Mouse (Mus musculus) retina, adult 2 months (tissue): ENCODE measurements around the gene Olfr804.

Experiments used
- DNase-seq: peaks from one replicate; pipeline ENCODE4 v3.0.0-alpha.2; 2012; ENCODE audit warnings: low read depth, low spot score

Gene Olfr804

DNA sequence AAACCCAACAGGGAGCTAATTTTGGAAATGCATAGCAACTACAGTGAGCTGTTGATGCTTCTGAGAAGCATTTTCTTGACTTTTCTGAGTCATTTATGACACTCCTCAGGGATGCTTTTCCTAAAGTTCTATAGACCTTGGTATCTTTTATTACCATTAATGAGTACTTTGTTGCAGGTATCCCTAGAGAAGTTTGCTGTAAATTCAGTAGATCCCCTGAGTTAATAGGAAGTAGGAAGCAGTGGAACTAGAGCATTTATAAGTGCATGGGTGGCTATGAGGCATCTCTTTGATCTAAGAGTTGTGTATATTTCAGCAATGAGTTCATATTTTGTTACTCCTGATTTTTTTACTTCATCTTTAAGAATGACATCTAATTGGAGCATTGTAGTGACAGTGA lies at the start of gene Olfr804:
TSS of gene Olfr804 (plus strand) at position 301 of the 400 bp plus-strand sequence.
- DNase-seq, result no peak

DNA sequence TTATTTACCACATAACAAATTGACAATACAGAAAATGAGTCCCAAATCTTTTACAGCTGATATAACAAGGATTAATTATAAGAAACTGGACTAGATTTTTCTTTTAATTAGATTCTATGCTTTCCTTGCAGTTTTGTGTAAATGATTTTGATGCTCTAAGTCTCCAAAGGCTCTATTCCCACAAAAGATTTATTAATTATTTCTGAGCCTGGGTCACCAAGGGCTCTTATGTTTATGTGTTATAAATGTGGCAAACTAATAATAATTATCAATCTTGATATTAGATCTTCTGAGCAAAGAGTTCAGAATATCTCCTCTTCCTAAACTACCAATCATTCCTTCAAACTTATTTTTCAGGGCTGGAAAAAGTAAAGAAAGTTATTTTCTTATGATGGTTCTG lies 45.6 kb upstream of the Olfr804 start, which contains the start of gene Olfr800:
TSS of gene Olfr800 (plus strand) at position 301 of the 400 bp plus-strand sequence.
- DNase-seq, result no peak

DNA sequence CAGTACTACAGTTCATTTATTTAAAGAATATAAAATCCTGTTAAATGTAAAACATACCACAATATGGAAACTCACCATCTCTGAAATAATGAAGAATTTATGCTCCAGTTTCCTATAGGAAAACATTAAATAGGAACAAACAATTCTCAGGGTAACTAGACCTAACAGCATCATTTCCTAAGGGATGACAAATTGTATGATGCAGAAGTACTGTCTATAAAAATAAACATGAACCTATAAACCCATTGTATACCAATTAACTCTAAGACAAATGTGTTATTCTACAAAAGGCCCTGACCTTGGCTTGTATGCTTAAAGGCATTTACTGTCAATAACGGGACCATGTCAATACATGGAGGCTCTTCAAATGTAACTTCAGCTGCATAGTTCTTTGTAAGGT lies 29.2 kb upstream of the Olfr804 start, which contains the start of gene Olfr801:
TSS of gene Olfr801 (minus strand) at position 101 of the 400 bp plus-strand sequence.
- DNase-seq, result no peak

DNA sequence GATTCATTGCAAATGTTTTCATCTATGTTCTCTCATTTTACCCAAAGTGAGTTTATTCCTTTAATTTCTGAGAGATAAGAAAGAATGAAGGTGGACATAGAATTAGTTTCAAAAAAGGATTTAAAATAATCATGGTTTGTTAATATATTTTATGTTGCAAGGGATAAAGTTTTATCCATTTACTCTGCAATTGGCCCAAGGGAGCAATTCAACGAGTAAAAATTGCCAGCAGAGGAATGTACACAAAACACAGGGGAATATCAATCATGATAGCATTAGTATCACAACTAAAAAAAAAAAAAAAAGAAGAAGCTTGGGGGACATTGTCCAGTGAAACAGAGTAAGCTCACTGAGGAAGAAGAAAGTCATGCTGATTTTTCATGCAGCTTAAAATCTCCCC lies 14.9 kb upstream of the Olfr804 start, which contains the start of gene Olfr802:
TSS of gene Olfr802 (minus strand) at position 101 of the 400 bp plus-strand sequence.
- DNase-seq, result no peak

DNA sequence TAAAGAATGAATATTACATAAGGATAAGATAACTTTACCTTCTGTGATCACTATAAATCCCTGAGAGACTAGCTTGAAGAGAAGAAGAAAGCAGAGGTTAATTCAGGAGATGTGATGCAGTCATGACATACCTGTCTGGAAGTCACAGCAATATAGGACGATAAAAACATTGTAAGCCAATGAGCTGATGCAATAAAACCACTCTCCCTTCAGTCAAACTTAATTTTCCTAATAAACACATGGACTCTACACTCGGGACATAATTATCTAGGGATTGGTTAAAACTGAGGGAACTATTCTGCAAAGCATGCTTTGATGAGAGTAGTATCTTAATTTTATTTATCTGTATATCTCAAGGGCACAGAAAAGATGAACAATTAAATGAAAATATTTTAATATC lies 8.8 kb upstream of the Olfr804 start, which contains the start of gene Olfr803:
TSS of gene Olfr803 (minus strand) at position 101 of the 400 bp plus-strand sequence.
- DNase-seq, result no peak

DNA sequence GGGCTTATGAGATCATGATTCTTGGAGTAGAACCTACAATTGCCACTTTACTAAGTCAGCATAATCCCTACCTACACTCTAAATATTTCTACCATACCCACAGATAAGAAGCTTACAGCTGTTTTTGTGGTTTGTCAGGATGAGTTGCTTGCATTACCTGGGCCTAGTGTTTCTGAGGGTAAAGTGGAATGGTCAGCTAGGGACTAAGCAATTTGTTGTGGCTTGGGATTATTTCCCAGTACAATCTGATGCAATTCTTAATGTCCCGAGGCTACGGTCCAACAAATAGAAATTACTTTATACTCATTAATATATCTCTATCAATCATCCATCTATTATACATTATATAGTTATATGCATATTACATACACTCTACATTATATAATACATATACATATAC lies 26.3 kb downstream of the Olfr804 start, which contains the start of gene Olfr805:
TSS of gene Olfr805 (minus strand) at position 101 of the 400 bp plus-strand sequence.
- DNase-seq, result no peak

DNA sequence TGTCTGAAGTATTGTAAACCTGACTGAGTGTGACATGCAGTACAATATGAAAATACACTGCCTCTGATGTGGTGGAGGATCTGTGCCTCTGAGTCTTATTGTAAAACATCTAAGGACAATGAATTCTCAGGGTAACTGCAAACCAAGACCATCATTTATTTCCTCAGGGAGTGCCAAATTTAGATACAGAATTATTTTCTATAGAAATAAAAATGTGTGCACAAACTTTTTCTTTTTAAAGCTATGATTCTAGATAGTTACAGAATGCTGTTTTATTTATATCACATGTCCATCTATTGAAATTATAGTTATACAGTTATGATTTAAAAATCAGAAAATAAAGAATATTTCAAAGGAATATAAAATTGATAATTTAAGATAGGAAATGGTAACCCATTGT lies 38.8 kb downstream of the Olfr804 start, which contains the start of gene Olfr806:
TSS of gene Olfr806 (minus strand) at position 101 of the 400 bp plus-strand sequence.
- no peak for DNase-seq

DNA sequence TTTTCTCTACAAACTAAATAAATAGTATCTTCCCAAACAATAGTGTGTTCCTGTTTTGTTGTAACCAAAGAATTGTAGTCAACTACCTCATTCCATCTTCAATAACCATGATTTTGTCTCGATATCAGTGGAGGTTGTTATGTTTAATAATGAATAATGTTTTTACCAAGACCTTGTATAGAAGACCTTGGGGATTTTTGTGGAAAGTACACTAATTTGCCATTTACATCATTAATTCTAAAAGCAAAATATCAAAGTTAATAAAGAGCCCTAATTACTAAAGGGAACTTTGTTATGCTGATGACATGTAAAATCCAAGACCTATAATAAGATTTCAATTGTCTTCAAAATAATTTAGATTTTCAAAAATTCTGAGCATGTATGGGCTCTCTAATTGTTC lies 54.7 kb downstream of the Olfr804 start, which contains the start of gene Olfr807:
TSS of gene Olfr807 (minus strand) at position 101 of the 400 bp plus-strand sequence.
- DNase-seq, result no peak
